Mouse (Mus musculus) E14TG2a.4 (cell line): ENCODE data around the gene Dpy30.

Experiments
- H3K27me3 ChIP-seq: 2 replicates; pipeline ENCODE4 v1.6.1; 2014; ENCODE audit warnings: low read length, control low read depth; ENCODE audit not compliant: insufficient read depth
- H3K36me3 ChIP-seq: 2 replicates; pipeline ENCODE4 v1.6.1; 2014; ENCODE audit warnings: low read length, control low read depth; ENCODE audit not compliant: insufficient read depth
- H3K4me1 ChIP-seq: replicated peaks from 2 replicates; pipeline ENCODE4 v1.6.1; 2014; ENCODE audit warnings: low read depth, low read length, control low read depth
- H3K4me3 ChIP-seq: replicated peaks from 2 replicates; pipeline ENCODE4 v1.5.1; 2014; ENCODE audit warnings: mild to moderate bottlenecking, low read length
- H3K9me3 ChIP-seq: 2 replicates; pipeline ENCODE4 v1.6.1; 2014; ENCODE audit warnings: low read length, control low read depth
- CTCF ChIP-seq: conservative IDR thresholded peaks from 2 replicates; pipeline ENCODE4 v1.5.1; 2014; ENCODE audit warnings: low read length
- NANOG ChIP-seq: IDR thresholded peaks from 2 replicates; pipeline ENCODE4 v1.6.1; 2014; ENCODE audit warnings: borderline replicate concordance, low read length, mixed read lengths
- POU5F1 ChIP-seq: IDR thresholded peaks from 2 replicates; pipeline ENCODE4 v1.6.1; 2014; ENCODE audit warnings: low read length, borderline replicate concordance

Gene Dpy30

GRCm38 (mm10) chr17:74296076-74296823 is 27.5 kb downstream of the Dpy30 start:
- H3K4me3 ChIP-seq, result peak overlapping the region; percentile 92
- H3K36me3 ChIP-seq, result peaks cover 25% of the 10 kb centered on the region
- TF ChIP-seq POU5F1 (no peak), NANOG (no peak), CTCF (peak; percentile 23)
- peaks cover 68% of the 10 kb centered on the region for H3K4me1 ChIP-seq
- H3K27me3 ChIP-seq, result no peaks in the 10 kb centered on the region
- H3K9me3 ChIP-seq, result no peaks in the 10 kb centered on the region

GRCm38 (mm10) chr17:74295026-74295970 is 28.4 kb downstream of the Dpy30 start, which contains the start of gene Memo1:
Gene Memo1 (minus strand): TSS chr17:74295521.
- TF ChIP-seq CTCF, result no peak
- no peak for TF ChIP-seq POU5F1
- TF ChIP-seq NANOG, result no peak
- Histone ChIP-seq H3K27me3 (no peaks in the 10 kb centered on the region), H3K36me3 (peaks cover 17% of the 10 kb centered on the region), H3K4me1 (peaks cover 69% of the 10 kb centered on the region), H3K9me3 (no peaks in the 10 kb centered on the region), H3K4me3 (peak within 1 kb of the TSS; percentile 92)

- Histone ChIP-seq H3K9me3 (no peaks in the 10 kb centered on the region), H3K36me3 (peaks cover 12% of the 10 kb centered on the region), H3K4me1 (peaks cover 73% of the 10 kb centered on the region), H3K27me3 (no peaks in the 10 kb centered on the region), H3K4me3 (peak overlapping the region; percentile 92)
- TF ChIP-seq CTCF, result no peak
- no peak for TF ChIP-seq POU5F1
- TF ChIP-seq NANOG, result no peak
Observed at GRCm38 (mm10) chr17:74294426-74295025, 29.2 kb downstream of the Dpy30 start.

- Histone ChIP-seq H3K4me3 (peak overlapping the region; percentile 92), H3K9me3 (no peaks in the 10 kb centered on the region), H3K4me1 (peaks cover 70% of the 10 kb centered on the region), H3K36me3 (peaks cover 9% of the 10 kb centered on the region), H3K27me3 (no peaks in the 10 kb centered on the region)
- no peak for TF ChIP-seq CTCF
- TF ChIP-seq NANOG, result no peak
- no peak for TF ChIP-seq POU5F1
Observed at GRCm38 (mm10) chr17:74293687-74294425, 29.9 kb downstream of the Dpy30 start.

- peaks cover 8% of the 10 kb centered on the region for H3K36me3 ChIP-seq
- H3K27me3 ChIP-seq, result no peaks in the 10 kb centered on the region
- no peak overlapping the region for H3K4me3 ChIP-seq
- peaks cover 67% of the 10 kb centered on the region for H3K4me1 ChIP-seq
- no peak for TF ChIP-seq NANOG
- TF ChIP-seq POU5F1, result no peak
- no peak for TF ChIP-seq CTCF
- no peaks in the 10 kb centered on the region for H3K9me3 ChIP-seq
Observed at GRCm38 (mm10) chr17:74291640-74292361, 31.9 kb downstream of the Dpy30 start.

GRCm38 (mm10) chr17:74290869-74291268 is 32.9 kb downstream of the Dpy30 start:
- Histone ChIP-seq H3K4me3 (no peak overlapping the region), H3K9me3 (no peaks in the 10 kb centered on the region), H3K27me3 (no peaks in the 10 kb centered on the region), H3K36me3 (peaks cover 8% of the 10 kb centered on the region), H3K4me1 (peaks cover 64% of the 10 kb centered on the region)
- TF ChIP-seq NANOG (no peak), POU5F1 (no peak), CTCF (no peak)

- no peaks in the 10 kb centered on the region for H3K27me3 ChIP-seq
- no peaks in the 10 kb centered on the region for H3K9me3 ChIP-seq
- H3K4me1 ChIP-seq, result peaks cover 64% of the 10 kb centered on the region
- TF ChIP-seq NANOG (no peak), POU5F1 (no peak), CTCF (no peak)
- H3K36me3 ChIP-seq, result peaks cover 8% of the 10 kb centered on the region
- no peak overlapping the region for H3K4me3 ChIP-seq
Observed at GRCm38 (mm10) chr17:74290198-74290597, 33.5 kb downstream of the Dpy30 start.
